Mouse (Mus musculus): ENCODE data around the gene Dennd6b. TPM values are rescaled to one million over a fixed set of nuclear protein-coding genes. Genes with fewer than 3 reads are reported as not detected.
A peak's percentile ranks its signal among the peaks of the same experiment; 100 is the strongest.

The Dennd6b gene
- polyA plus RNA-seq, 1 experiment from 2014 or later = 3.2 TPM

GRCm38 (mm10) chr15:89180081-89180541 is 16.2 kb downstream of the Dennd6b start:
- under 1% methylated on average over 26 of the region's 26 CpGs for WGBS
- Histone ChIP-seq H3K4me2 (replicated peaks; ENCODE audit: low read depth) (peak overlapping the region; percentile 90), H3K27me3 (replicated peaks; ENCODE audit: control insufficient read depth, insufficient read depth, low read length) (no peaks in the 10 kb centered on the region), H3K9me3 (ENCODE audit: control insufficient read depth) (no peaks in the 10 kb centered on the region), H3K27ac (ENCODE audit: low read depth, low read length) (peak overlapping the region; percentile 88), H3K36me3 (ENCODE audit: control insufficient read depth, insufficient read depth) (no peaks in the 10 kb centered on the region), H3K4me3 (ENCODE audit: low read depth, low read length) (peak overlapping the region; percentile 78), H3K9ac (ENCODE audit: low read depth, low read length) (peak overlapping the region; percentile 79), H3K4me1 (replicated peaks; ENCODE audit: control insufficient read depth, insufficient read depth, low read length) (peaks cover 32% of the 10 kb centered on the region)
- no peak for ATAC-seq
- TF ChIP-seq CTCF (IDR thresholded peaks at IDR 0.05; ENCODE audit: low read depth) = no peak

- Histone ChIP-seq H3K4me2 (replicated peaks; ENCODE audit: low read depth) (peak overlapping the region; percentile 90), H3K4me1 (replicated peaks; ENCODE audit: control insufficient read depth, insufficient read depth, low read length) (peaks cover 32% of the 10 kb centered on the region), H3K27me3 (replicated peaks; ENCODE audit: control insufficient read depth, insufficient read depth, low read length) (no peaks in the 10 kb centered on the region), H3K9me3 (ENCODE audit: control insufficient read depth) (no peaks in the 10 kb centered on the region), H3K27ac (ENCODE audit: low read depth, low read length) (peak overlapping the region; percentile 88), H3K4me3 (ENCODE audit: low read depth, low read length) (peak overlapping the region; percentile 78), H3K36me3 (ENCODE audit: control insufficient read depth, insufficient read depth) (no peaks in the 10 kb centered on the region), H3K9ac (ENCODE audit: low read depth, low read length) (peak overlapping the region; percentile 79; the same call in 1 of the 2 replicates)
- no peak for TF ChIP-seq CTCF (IDR thresholded peaks at IDR 0.05; ENCODE audit: low read depth)
- ATAC-seq = no peak
- WGBS = under 1% methylated on average over 6 of the region's 6 CpGs
Observed at GRCm38 (mm10) chr15:89179630-89179964, 16.7 kb downstream of the Dennd6b start.

DNA sequence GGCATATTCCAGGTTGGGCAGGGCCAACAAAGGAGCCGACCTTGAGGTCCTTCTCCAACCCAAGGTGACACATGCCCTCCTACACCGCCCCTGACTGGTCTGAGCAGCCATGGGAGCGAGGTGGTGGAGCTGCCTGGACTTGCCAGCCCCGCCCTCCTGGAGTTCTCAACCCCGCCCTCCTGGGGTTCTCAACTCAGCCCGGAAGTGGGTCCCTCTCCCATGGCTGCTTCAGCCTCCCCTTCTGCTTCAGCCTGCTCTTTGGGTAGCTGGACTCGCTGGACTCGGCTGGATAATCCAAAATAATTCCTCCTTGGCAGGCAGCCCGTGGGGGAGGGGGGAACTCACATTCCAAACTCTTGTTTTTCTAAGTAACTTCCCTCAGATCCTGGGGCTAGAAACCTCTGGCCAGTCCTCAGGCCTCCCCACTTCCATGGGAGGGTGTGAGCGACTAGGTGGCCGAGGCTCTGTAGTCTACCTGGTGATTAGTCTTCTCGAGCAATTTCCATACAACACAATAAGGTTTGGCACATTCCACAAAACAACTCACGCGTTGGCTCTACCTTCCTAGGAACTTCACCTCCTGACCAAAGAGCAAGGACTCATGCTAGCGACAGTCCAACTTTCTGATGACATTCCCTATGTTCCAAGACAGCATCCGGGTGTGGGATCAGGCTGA is 17.2 kb downstream of the Dennd6b start:
- 1% methylated on average over 16 of the region's 16 CpGs for WGBS
- Histone ChIP-seq H3K9me3 (ENCODE audit: control insufficient read depth) (no peaks in the 10 kb centered on the region), H3K4me2 (replicated peaks; ENCODE audit: low read depth) (peak overlapping the region; percentile 90), H3K4me1 (replicated peaks; ENCODE audit: control insufficient read depth, insufficient read depth, low read length) (peaks cover 34% of the 10 kb centered on the region), H3K27ac (ENCODE audit: low read depth, low read length) (peak overlapping the region; percentile 88), H3K4me3 (ENCODE audit: low read depth, low read length) (peak overlapping the region; percentile 78), H3K9ac (ENCODE audit: low read depth, low read length) (peak overlapping the region; percentile 79), H3K27me3 (replicated peaks; ENCODE audit: control insufficient read depth, insufficient read depth, low read length) (no peaks in the 10 kb centered on the region), H3K36me3 (ENCODE audit: control insufficient read depth, insufficient read depth) (no peaks in the 10 kb centered on the region)
- peak; percentile 61 for ATAC-seq
- TF ChIP-seq CTCF (IDR thresholded peaks at IDR 0.05; ENCODE audit: low read depth) = no peak

DNA sequence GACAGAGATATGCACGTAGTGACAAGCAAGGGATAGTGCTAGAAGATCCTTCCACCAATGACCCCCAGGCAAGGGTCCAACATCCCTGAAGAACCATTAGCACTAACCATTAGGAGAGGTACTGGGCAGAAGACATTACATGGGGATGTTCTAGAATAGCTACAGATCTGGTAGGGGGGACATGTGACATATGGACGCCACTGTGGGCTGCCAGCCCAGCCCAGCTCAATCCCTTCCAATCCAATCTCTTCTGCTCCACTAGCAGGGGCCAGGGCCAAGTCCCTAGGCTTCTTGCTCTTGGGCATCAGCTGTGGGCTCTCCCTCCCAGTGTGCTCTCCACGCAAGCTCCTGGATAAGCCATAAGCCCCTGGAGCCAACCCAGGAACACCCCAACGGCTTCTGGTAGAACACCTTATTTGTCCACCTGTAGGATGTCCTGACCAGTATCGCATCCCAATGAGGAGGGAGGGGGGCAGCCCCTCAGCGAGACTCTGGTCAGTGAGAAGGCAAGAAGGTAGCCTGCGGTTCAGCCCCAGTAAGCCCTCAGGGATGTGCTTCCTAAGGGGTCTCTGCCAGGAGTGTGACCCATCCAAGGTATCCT is 17.9 kb downstream of the Dennd6b start:
- peak overlapping the region; percentile 79 for H3K9ac ChIP-seq (ENCODE audit: low read depth, low read length)
- H3K4me3 ChIP-seq (ENCODE audit: low read depth, low read length) = peak overlapping the region; percentile 78
- 47% methylated on average over 7 of the region's 7 CpGs for WGBS
- H3K27ac ChIP-seq (ENCODE audit: low read depth, low read length) = peak overlapping the region; percentile 88
- H3K4me1 ChIP-seq (replicated peaks; ENCODE audit: control insufficient read depth, insufficient read depth, low read length) = peaks cover 36% of the 10 kb centered on the region
- H3K36me3 ChIP-seq (ENCODE audit: control insufficient read depth, insufficient read depth) = no peaks in the 10 kb centered on the region
- peak overlapping the region; percentile 90 for H3K4me2 ChIP-seq (replicated peaks; ENCODE audit: low read depth)
- no peak for TF ChIP-seq CTCF (IDR thresholded peaks at IDR 0.05; ENCODE audit: low read depth)
- H3K9me3 ChIP-seq (ENCODE audit: control insufficient read depth) = no peaks in the 10 kb centered on the region
- no peak for ATAC-seq
- H3K27me3 ChIP-seq (replicated peaks; ENCODE audit: control insufficient read depth, insufficient read depth, low read length) = no peaks in the 10 kb centered on the region

DNA sequence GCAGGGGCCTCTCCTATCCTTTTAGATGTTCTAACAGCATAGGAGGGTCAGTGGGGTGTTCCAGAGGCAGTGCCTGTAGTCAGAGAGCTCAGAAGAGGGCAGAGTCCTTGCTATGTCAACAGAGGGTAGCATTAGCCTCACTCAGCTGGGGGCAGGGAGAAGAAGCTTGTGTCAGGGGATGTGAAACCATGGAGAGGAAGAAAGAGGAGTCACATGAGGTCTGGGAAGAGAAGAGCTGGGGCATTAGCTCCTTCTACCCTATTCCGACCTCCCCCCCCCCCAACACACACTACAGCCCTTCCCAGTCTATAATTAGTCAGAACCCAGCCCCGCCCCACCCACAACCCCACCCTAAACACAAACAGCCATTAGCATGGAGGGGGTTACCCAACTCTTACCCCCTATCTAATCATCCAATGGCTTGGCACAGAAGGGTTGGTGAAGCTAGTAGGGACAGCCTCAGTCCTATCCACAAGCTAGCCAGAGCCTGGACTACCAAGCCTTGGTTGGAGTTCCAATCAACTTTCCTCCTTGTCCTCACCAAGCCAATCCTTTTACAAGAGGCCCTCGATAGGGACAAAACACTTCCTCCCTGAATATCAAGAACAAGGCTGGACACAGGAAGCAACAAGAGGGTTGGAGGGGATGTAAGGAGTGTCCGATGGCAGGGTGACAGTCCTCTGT is 18.6 kb downstream of the Dennd6b start:
- Histone ChIP-seq H3K4me1 (replicated peaks; ENCODE audit: control insufficient read depth, insufficient read depth, low read length) (peaks cover 36% of the 10 kb centered on the region), H3K9me3 (ENCODE audit: control insufficient read depth) (no peaks in the 10 kb centered on the region), H3K4me2 (replicated peaks; ENCODE audit: low read depth) (peak overlapping the region; percentile 90), H3K4me3 (ENCODE audit: low read depth, low read length) (peak overlapping the region; percentile 78; the same call in 1 of the 2 replicates), H3K9ac (ENCODE audit: low read depth, low read length) (peak overlapping the region; percentile 79), H3K27ac (ENCODE audit: low read depth, low read length) (peak overlapping the region; percentile 88), H3K36me3 (ENCODE audit: control insufficient read depth, insufficient read depth) (no peaks in the 10 kb centered on the region), H3K27me3 (replicated peaks; ENCODE audit: control insufficient read depth, insufficient read depth, low read length) (no peaks in the 10 kb centered on the region)
- 26% methylated on average over 4 of the region's 4 CpGs for WGBS
- ATAC-seq = peak; percentile 53
- TF ChIP-seq CTCF (IDR thresholded peaks at IDR 0.05; ENCODE audit: low read depth) = no peak

- ATAC-seq = peak; percentile 10; the same call in 1 of the 2 replicates
- H3K4me1 ChIP-seq (replicated peaks; ENCODE audit: control insufficient read depth, insufficient read depth, low read length) = peaks cover 40% of the 10 kb centered on the region
- H3K4me2 ChIP-seq (replicated peaks; ENCODE audit: low read depth) = peak overlapping the region; percentile 90
- no peaks in the 10 kb centered on the region for H3K9me3 ChIP-seq (ENCODE audit: control insufficient read depth)
- 5% methylated on average over 5 of the region's 5 CpGs for WGBS
- peak overlapping the region; percentile 40 for H3K9ac ChIP-seq (ENCODE audit: low read depth, low read length)
- H3K4me3 ChIP-seq (ENCODE audit: low read depth, low read length) = peak overlapping the region; percentile 11; the same call in 1 of the 2 replicates
- no peaks in the 10 kb centered on the region for H3K36me3 ChIP-seq (ENCODE audit: control insufficient read depth, insufficient read depth)
- no peak for TF ChIP-seq CTCF (IDR thresholded peaks at IDR 0.05; ENCODE audit: low read depth)
- H3K27me3 ChIP-seq (replicated peaks; ENCODE audit: control insufficient read depth, insufficient read depth, low read length) = no peaks in the 10 kb centered on the region
- peak overlapping the region; percentile 88 for H3K27ac ChIP-seq (ENCODE audit: low read depth, low read length)
Observed at GRCm38 (mm10) chr15:89177121-89177520, 19.2 kb downstream of the Dennd6b start.

All from intestine, postnatal 0 days (tissue).